Mouse (Mus musculus): ENCODE measurements around the gene Wdr76. TPM values are rescaled to one million over a fixed set of nuclear protein-coding genes. Genes with fewer than 3 reads are reported as not detected.
A peak's percentile ranks its signal among the peaks of the same experiment; 100 is the strongest.
"Not testable (repeated sequence)": the region's sequence is repeated elsewhere in the genome, so short reads cannot be mapped to it uniquely, and the experiment has no call there.

Wdr76 gene
- total RNA-seq, 2 experiments from 2014 or later = 4.2 to 4.7 TPM

GRCm38 (mm10) chr2:121518106-121518505 lies 11.6 kb downstream of the Wdr76 start:
- no peak for DNase-seq (ENCODE audit: low spot score in 2 of 2)

GRCm38 (mm10) chr2:121518711-121519110 lies 12.2 kb downstream of the Wdr76 start:
- DNase-seq (ENCODE audit: low spot score in 2 of 2) = not testable (repeated sequence)

GRCm38 (mm10) chr2:121522006-121522405 lies 15.5 kb downstream of the Wdr76 start:
- DNase-seq (ENCODE audit: low spot score in 2 of 2) = peak; percentile 46 to 61

GRCm38 (mm10) chr2:121522830-121523229 lies 16.3 kb downstream of the Wdr76 start:
- DNase-seq (ENCODE audit: low spot score in 2 of 2) = not testable (repeated sequence)

GRCm38 (mm10) chr2:121525056-121525455 lies 18.5 kb downstream of the Wdr76 start:
- DNase-seq (ENCODE audit: low spot score in 2 of 2) = peak; percentile 58 to 69

GRCm38 (mm10) chr2:121544829-121545228 lies 38.3 kb downstream of the Wdr76 start:
- DNase-seq (ENCODE audit: low spot score in 2 of 2) = no peak

- DNase-seq (ENCODE audit: low spot score in 2 of 2) = no peak
Observed at GRCm38 (mm10) chr2:121549630-121550029, 43.1 kb downstream of the Wdr76 start.

- no peak for DNase-seq (ENCODE audit: low spot score in 2 of 2)
Observed at GRCm38 (mm10) chr2:121551271-121551670, 44.7 kb downstream of the Wdr76 start.

GRCm38 (mm10) chr2:121563117-121563516 lies 56.6 kb downstream of the Wdr76 start:
- DNase-seq (ENCODE audit: low spot score in 2 of 2) = no peak

- no peak for DNase-seq (ENCODE audit: low spot score in 2 of 2)
Observed at GRCm38 (mm10) chr2:121565911-121566310, 59.4 kb downstream of the Wdr76 start.

GRCm38 (mm10) chr2:121570049-121570448 lies 63.5 kb downstream of the Wdr76 start:
- no peak for DNase-seq (ENCODE audit: low spot score in 2 of 2)

- DNase-seq (ENCODE audit: low spot score in 2 of 2) = peak; percentile 29 to 41
Observed at GRCm38 (mm10) chr2:121570999-121571655, 64.6 kb downstream of the Wdr76 start.

- DNase-seq (ENCODE audit: low spot score in 2 of 2) = peak; percentile 87 to 91
Observed at GRCm38 (mm10) chr2:121571780-121572179, 65.3 kb downstream of the Wdr76 start.

GRCm38 (mm10) chr2:121574066-121574630 lies 67.6 kb downstream of the Wdr76 start:
- DNase-seq (ENCODE audit: low spot score in 2 of 2) = no peak

GRCm38 (mm10) chr2:121575741-121576201 lies 69.2 kb downstream of the Wdr76 start:
- no peak for DNase-seq (ENCODE audit: low spot score in 2 of 2)

- DNase-seq (ENCODE audit: low spot score in 2 of 2) = no peak
Observed at GRCm38 (mm10) chr2:121582809-121583376, 76.4 kb downstream of the Wdr76 start.

- no peak for DNase-seq (ENCODE audit: low spot score in 2 of 2)
Observed at GRCm38 (mm10) chr2:121583468-121584116, 77.1 kb downstream of the Wdr76 start.

GRCm38 (mm10) chr2:121584705-121585104 lies 78.2 kb downstream of the Wdr76 start:
- DNase-seq (ENCODE audit: low spot score in 2 of 2) = no peak

- no peak for DNase-seq (ENCODE audit: low spot score in 2 of 2)
Observed at GRCm38 (mm10) chr2:121587523-121588308, 81.2 kb downstream of the Wdr76 start.

- no peak for DNase-seq (ENCODE audit: low spot score in 2 of 2)
Observed at GRCm38 (mm10) chr2:121588309-121588694, 81.8 kb downstream of the Wdr76 start.

- no peak for DNase-seq (ENCODE audit: low spot score in 2 of 2)
Observed at GRCm38 (mm10) chr2:121594131-121594530, 87.6 kb downstream of the Wdr76 start.
